Mouse (Mus musculus): ENCODE measurements around the gene 1700057G04Rik. TPM values are rescaled to one million over a fixed set of nuclear protein-coding genes. Genes with fewer than 3 reads are reported as not detected.

Gene 1700057G04Rik
- polyA plus RNA-seq, 1 experiment from 2014 or later, result not detected

- no peak overlapping the region for H3K27ac ChIP-seq (ENCODE audit: low read length)
- H3K9me3 ChIP-seq (replicated peaks; ENCODE audit: control insufficient read depth, low read length, poor library complexity, severe bottlenecking), result no peaks in the 10 kb centered on the region
- WGBS, result 98% methylated on average over 10 of the region's 10 CpGs
- H3K4me1 ChIP-seq (ENCODE audit: control insufficient read depth, insufficient read depth, low read length), result no peaks in the 10 kb centered on the region
- no peak overlapping the region for H3K4me2 ChIP-seq (ENCODE audit: low read length)
- no peak overlapping the region for H3K9ac ChIP-seq (ENCODE audit: low read depth, low read length)
- no peak overlapping the region for H3K4me3 ChIP-seq (ENCODE audit: low read depth, low read length)
- H3K36me3 ChIP-seq (ENCODE audit: control insufficient read depth, insufficient read depth, low read length), result no peaks in the 10 kb centered on the region
- ATAC-seq, result no peak
- no peaks in the 10 kb centered on the region for H3K27me3 ChIP-seq (ENCODE audit: control insufficient read depth, insufficient read depth, low read depth, low read length)
Measured at GRCm38 (mm10) chr9:92334845-92335244, 25.7 kb downstream of the 1700057G04Rik start.

DNA sequence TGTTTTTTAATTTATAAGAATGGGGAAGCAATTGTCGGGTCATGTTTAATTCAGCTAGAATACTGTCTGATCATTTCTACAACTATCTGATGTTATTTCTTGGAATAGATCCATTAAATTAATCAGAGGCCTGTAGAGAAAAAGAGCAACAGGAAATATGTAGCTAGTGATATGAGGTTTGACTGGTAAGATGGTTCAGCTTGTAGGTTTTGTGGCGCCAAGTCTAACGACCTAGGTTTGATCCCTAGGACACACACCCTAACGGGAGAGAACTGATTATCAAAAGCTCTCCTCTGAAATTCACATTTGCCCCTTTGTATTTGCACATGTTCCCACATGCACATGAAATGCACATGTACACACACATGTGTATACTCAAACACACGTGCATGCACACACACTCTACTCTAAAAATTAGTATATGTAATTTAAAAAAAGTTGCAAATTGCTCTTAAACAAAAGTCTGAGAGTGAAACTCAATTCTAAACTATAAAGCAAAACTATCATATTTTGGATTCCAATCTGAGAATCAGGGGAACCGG lies 26.2 kb downstream of the 1700057G04Rik start:
- Histone ChIP-seq H3K4me3 (ENCODE audit: low read depth, low read length) (no peak overlapping the region), H3K27ac (ENCODE audit: low read length) (no peak overlapping the region), H3K9me3 (replicated peaks; ENCODE audit: control insufficient read depth, low read length, poor library complexity, severe bottlenecking) (no peaks in the 10 kb centered on the region), H3K27me3 (ENCODE audit: control insufficient read depth, insufficient read depth, low read depth, low read length) (no peaks in the 10 kb centered on the region), H3K9ac (ENCODE audit: low read depth, low read length) (no peak overlapping the region), H3K4me1 (ENCODE audit: control insufficient read depth, insufficient read depth, low read length) (no peaks in the 10 kb centered on the region), H3K4me2 (ENCODE audit: low read length) (no peak overlapping the region), H3K36me3 (ENCODE audit: control insufficient read depth, insufficient read depth, low read length) (no peaks in the 10 kb centered on the region)
- no peak for ATAC-seq
- WGBS, result 90% methylated on average over 6 of the region's 6 CpGs

DNA sequence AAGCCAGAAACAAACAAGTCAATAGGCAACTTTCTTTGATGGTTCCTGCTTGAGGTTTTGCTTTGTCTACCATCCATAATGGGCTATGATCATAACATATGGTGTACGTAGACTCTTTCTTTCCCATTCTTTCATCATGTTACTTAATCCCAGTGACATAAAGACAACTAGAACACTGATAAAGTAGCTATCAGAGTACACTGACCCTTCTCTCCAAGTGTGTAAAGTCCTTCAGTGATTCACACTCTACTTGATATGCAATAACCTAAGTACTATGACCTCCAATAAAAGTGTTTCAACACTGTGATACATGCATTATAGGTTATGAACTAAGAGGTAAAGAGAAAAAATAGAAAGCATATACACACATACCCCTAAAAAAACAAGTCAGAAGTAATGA lies 27.9 kb downstream of the 1700057G04Rik start:
- WGBS, result 86% methylated on average over 1 of the region's 1 CpGs
- Histone ChIP-seq H3K9ac (ENCODE audit: low read depth, low read length) (no peak overlapping the region), H3K27ac (ENCODE audit: low read length) (no peak overlapping the region), H3K27me3 (ENCODE audit: control insufficient read depth, insufficient read depth, low read depth, low read length) (no peaks in the 10 kb centered on the region), H3K4me3 (ENCODE audit: low read depth, low read length) (no peak overlapping the region), H3K36me3 (ENCODE audit: control insufficient read depth, insufficient read depth, low read length) (no peaks in the 10 kb centered on the region), H3K9me3 (replicated peaks; ENCODE audit: control insufficient read depth, low read length, poor library complexity, severe bottlenecking) (no peaks in the 10 kb centered on the region), H3K4me2 (ENCODE audit: low read length) (no peak overlapping the region), H3K4me1 (ENCODE audit: control insufficient read depth, insufficient read depth, low read length) (no peaks in the 10 kb centered on the region)
- no peak for ATAC-seq

DNA sequence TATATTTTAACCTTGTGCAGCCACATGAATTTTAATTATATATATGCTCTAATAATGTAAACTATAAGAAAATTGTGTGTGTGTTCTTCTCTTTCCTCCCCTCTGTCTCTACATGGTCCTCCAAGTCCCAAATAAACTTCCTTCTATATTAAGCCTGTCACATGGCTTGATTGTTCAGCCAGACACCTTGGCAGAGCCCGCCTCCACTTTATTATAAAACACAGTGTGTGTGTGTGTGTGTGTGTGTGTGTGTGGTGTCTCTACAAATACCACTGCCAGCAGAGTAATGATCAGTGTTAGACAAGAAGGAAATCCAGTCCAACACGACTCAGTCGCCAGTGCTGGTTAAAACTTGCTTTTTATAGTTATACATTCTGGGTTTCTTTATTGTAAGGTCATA lies 28.5 kb downstream of the 1700057G04Rik start:
- H3K9ac ChIP-seq (ENCODE audit: low read depth, low read length), result no peak overlapping the region
- no peaks in the 10 kb centered on the region for H3K36me3 ChIP-seq (ENCODE audit: control insufficient read depth, insufficient read depth, low read length)
- H3K4me3 ChIP-seq (ENCODE audit: low read depth, low read length), result no peak overlapping the region
- no peaks in the 10 kb centered on the region for H3K4me1 ChIP-seq (ENCODE audit: control insufficient read depth, insufficient read depth, low read length)
- H3K4me2 ChIP-seq (ENCODE audit: low read length), result no peak overlapping the region
- H3K27me3 ChIP-seq (ENCODE audit: control insufficient read depth, insufficient read depth, low read depth, low read length), result no peaks in the 10 kb centered on the region
- H3K9me3 ChIP-seq (replicated peaks; ENCODE audit: control insufficient read depth, low read length, poor library complexity, severe bottlenecking), result no peaks in the 10 kb centered on the region
- WGBS, result 91% methylated on average over 3 of the region's 3 CpGs
- ATAC-seq, result no peak
- no peak overlapping the region for H3K27ac ChIP-seq (ENCODE audit: low read length)

DNA sequence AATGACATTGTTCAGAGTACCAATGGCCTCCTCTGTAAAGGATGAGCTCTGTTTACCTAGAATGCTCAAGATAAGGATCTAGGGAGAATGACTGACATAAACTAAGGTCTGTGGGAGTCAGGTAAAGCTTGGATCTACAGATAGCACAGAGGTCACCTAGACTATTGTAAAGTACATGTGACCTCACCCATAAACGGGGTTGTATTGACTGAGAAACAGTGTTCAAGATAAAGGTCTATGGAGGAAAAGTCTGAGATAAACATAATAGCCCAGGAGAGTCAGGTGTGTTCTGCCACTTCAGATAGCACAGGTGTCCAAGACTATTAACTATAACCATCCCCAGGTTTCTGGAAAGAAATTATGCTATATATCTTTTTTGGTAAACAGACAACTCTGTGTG lies 29.8 kb downstream of the 1700057G04Rik start:
- 70% methylated on average over 1 of the region's 1 CpGs for WGBS
- no peak for ATAC-seq
- H3K4me3 ChIP-seq (ENCODE audit: low read depth, low read length), result no peak overlapping the region

DNA sequence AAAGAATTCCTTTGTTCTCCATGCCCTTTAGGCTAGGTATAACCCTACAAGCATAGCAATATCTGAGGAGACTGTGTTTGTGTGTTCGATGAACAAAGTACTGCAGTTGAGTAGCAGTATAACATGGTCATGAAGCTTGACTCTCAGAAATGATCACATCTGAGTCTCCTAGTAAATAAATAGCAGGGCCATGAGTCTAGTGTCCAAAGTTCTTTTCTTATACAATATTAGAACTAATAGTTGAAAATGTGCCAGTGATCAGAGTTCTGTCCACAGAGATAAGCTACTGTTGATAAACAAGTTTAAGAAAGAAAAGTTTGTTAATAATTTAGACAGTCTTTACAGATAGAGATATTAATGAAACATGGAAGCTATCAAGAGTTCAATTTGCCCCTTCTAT lies 42.7 kb downstream of the 1700057G04Rik start:
- no peak overlapping the region for H3K27ac ChIP-seq (ENCODE audit: low read length)
- no peak overlapping the region for H3K9ac ChIP-seq (ENCODE audit: low read depth, low read length)
- no peak overlapping the region for H3K4me2 ChIP-seq (ENCODE audit: low read length)
- H3K4me1 ChIP-seq (ENCODE audit: control insufficient read depth, insufficient read depth, low read length), result no peaks in the 10 kb centered on the region
- no peaks in the 10 kb centered on the region for H3K36me3 ChIP-seq (ENCODE audit: control insufficient read depth, insufficient read depth, low read length)
- H3K4me3 ChIP-seq (ENCODE audit: low read depth, low read length), result no peak overlapping the region
- ATAC-seq, result no peak
- WGBS, result 96% methylated on average over 1 of the region's 1 CpGs
- H3K9me3 ChIP-seq (replicated peaks; ENCODE audit: control insufficient read depth, low read length, poor library complexity, severe bottlenecking), result no peaks in the 10 kb centered on the region
- H3K27me3 ChIP-seq (ENCODE audit: control insufficient read depth, insufficient read depth, low read depth, low read length), result no peaks in the 10 kb centered on the region

More for the DNA sequence above, 29.8 kb downstream of the 1700057G04Rik start:
- H3K9ac ChIP-seq (ENCODE audit: low read depth, low read length), result no peak overlapping the region
- no peaks in the 10 kb centered on the region for H3K4me1 ChIP-seq (ENCODE audit: control insufficient read depth, insufficient read depth, low read length)
- H3K27me3 ChIP-seq (ENCODE audit: control insufficient read depth, insufficient read depth, low read depth, low read length), result no peaks in the 10 kb centered on the region
- H3K27ac ChIP-seq (ENCODE audit: low read length), result no peak overlapping the region
- H3K4me2 ChIP-seq (ENCODE audit: low read length), result no peak overlapping the region
- H3K9me3 ChIP-seq (replicated peaks; ENCODE audit: control insufficient read depth, low read length, poor library complexity, severe bottlenecking), result no peaks in the 10 kb centered on the region
- no peaks in the 10 kb centered on the region for H3K36me3 ChIP-seq (ENCODE audit: control insufficient read depth, insufficient read depth, low read length)

- H3K4me1 ChIP-seq (ENCODE audit: control insufficient read depth, insufficient read depth, low read length), result no peaks in the 10 kb centered on the region
- no peak overlapping the region for H3K9ac ChIP-seq (ENCODE audit: low read depth, low read length)
- no peak overlapping the region for H3K4me3 ChIP-seq (ENCODE audit: low read depth, low read length)
- no peaks in the 10 kb centered on the region for H3K9me3 ChIP-seq (replicated peaks; ENCODE audit: control insufficient read depth, low read length, poor library complexity, severe bottlenecking)
- H3K4me2 ChIP-seq (ENCODE audit: low read length), result no peak overlapping the region
- ATAC-seq, result no peak
- WGBS, result 79% methylated on average over 3 of the region's 3 CpGs
- H3K36me3 ChIP-seq (ENCODE audit: control insufficient read depth, insufficient read depth, low read length), result no peaks in the 10 kb centered on the region
- no peaks in the 10 kb centered on the region for H3K27me3 ChIP-seq (ENCODE audit: control insufficient read depth, insufficient read depth, low read depth, low read length)
- no peak overlapping the region for H3K27ac ChIP-seq (ENCODE audit: low read length)
Measured at GRCm38 (mm10) chr9:92353306-92353705, 44.1 kb downstream of the 1700057G04Rik start.

GRCm38 (mm10) chr9:92360691-92361310 lies 51.6 kb downstream of the 1700057G04Rik start:
- Histone ChIP-seq H3K9ac (ENCODE audit: low read depth, low read length) (no peak overlapping the region), H3K9me3 (replicated peaks; ENCODE audit: control insufficient read depth, low read length, poor library complexity, severe bottlenecking) (no peaks in the 10 kb centered on the region), H3K4me1 (ENCODE audit: control insufficient read depth, insufficient read depth, low read length) (no peaks in the 10 kb centered on the region), H3K4me2 (ENCODE audit: low read length) (no peak overlapping the region), H3K27me3 (ENCODE audit: control insufficient read depth, insufficient read depth, low read depth, low read length) (no peaks in the 10 kb centered on the region), H3K4me3 (ENCODE audit: low read depth, low read length) (no peak overlapping the region), H3K36me3 (ENCODE audit: control insufficient read depth, insufficient read depth, low read length) (no peaks in the 10 kb centered on the region), H3K27ac (ENCODE audit: low read length) (no peak overlapping the region)
- no peak for ATAC-seq
- WGBS, result 44% methylated on average over 1 of the region's 1 CpGs

GRCm38 (mm10) chr9:92363478-92363877 lies 54.3 kb downstream of the 1700057G04Rik start:
- Histone ChIP-seq H3K27ac (ENCODE audit: low read length) (no peak overlapping the region), H3K9ac (ENCODE audit: low read depth, low read length) (no peak overlapping the region), H3K4me2 (ENCODE audit: low read length) (no peak overlapping the region), H3K27me3 (ENCODE audit: control insufficient read depth, insufficient read depth, low read depth, low read length) (no peaks in the 10 kb centered on the region), H3K9me3 (replicated peaks; ENCODE audit: control insufficient read depth, low read length, poor library complexity, severe bottlenecking) (no peaks in the 10 kb centered on the region), H3K4me3 (ENCODE audit: low read depth, low read length) (no peak overlapping the region), H3K4me1 (ENCODE audit: control insufficient read depth, insufficient read depth, low read length) (no peaks in the 10 kb centered on the region), H3K36me3 (ENCODE audit: control insufficient read depth, insufficient read depth, low read length) (no peaks in the 10 kb centered on the region)
- no peak for ATAC-seq
- 96% methylated on average over 2 of the region's 2 CpGs for WGBS

Data from midbrain, embryonic 16.5 days (tissue).